Comparison of ENCODE assay signal across 8 mouse cellular contexts in the genomic region with DNA sequence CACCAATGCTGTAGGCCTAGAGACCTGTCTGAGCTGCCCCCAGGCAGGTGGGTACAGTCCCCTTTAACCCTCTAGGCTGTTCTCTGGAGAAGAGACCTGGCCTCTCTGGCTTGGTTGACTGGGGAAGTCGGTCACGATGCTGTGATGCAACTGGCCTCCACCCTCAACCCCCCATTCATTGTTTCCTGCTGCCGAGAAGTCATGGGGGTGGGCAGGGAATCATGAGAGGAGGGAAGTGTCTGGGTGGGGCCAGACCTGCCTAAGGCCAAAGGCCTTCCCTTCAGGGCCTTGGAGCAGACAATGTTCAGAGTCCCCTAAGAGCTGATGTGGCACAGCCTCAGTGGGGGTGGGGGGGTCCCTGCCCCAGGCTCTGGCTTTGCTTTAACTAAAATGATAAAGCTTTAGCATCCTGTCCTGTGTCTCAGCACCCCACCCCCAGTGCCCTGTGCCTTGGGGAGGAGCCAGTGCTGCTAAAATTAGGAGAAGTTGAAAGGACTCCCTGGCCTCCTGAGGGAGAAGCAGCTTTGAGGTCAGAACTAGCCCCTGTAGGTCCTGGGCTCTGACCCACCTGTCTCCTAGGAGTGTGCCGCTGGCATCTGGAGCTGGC. TPM values are rescaled to one million over a fixed set of nuclear protein-coding genes. Genes with fewer than 3 reads are reported as not detected.
DNase-seq lines count a peak whose midpoint lies in the region; ATAC-seq and TF ChIP-seq lines count a peak whose summit lies in the region.

No protein-coding gene starts in this region.

- H3K4me2 ChIP-seq in hindbrain, postnatal 0 days (ENCODE audit: low read depth, low read length): peak overlapping the region; percentile 65
- peak overlapping the region; percentile 73 for H3K4me2 ChIP-seq in liver, embryonic 15.5 days
- H3K4me2 ChIP-seq in neural tube, embryonic 14.5 days (ENCODE audit: low read depth, low read length): peak overlapping the region; percentile 88; the same call in 1 of the 2 replicates

- H3K4me3 ChIP-seq in hindbrain, postnatal 0 days (ENCODE audit: low read length): no peak overlapping the region
- peak overlapping the region; percentile 92 for H3K4me3 ChIP-seq in liver, embryonic 15.5 days (replicated peaks)
- H3K4me3 ChIP-seq in neural tube, embryonic 14.5 days (ENCODE audit: low read depth, low read length): no peak overlapping the region

- 48% methylated on average over 4 of the region's 4 CpGs for whole genome bisulfite sequencing in hindbrain, postnatal 0 days
- 13% methylated on average over 4 of the region's 4 CpGs for WGBS in liver, embryonic 15.5 days (ENCODE audit: insufficient replicate concordance)
- WGBS in neural tube, embryonic 14.5 days: 65% methylated on average over 4 of the region's 4 CpGs

- peaks cover 8% of the 10 kb centered on the region; the same call in 1 of the 2 replicates for H3K36me3 ChIP-seq in hindbrain, postnatal 0 days (ENCODE audit: insufficient read depth, low read length)
- peaks cover 44% of the 10 kb centered on the region for H3K36me3 ChIP-seq in liver, embryonic 15.5 days (replicated peaks)
- peaks cover 10% of the 10 kb centered on the region for H3K36me3 ChIP-seq in neural tube, embryonic 14.5 days (ENCODE audit: control insufficient read depth, insufficient read depth, low read length)

- no peaks in the 10 kb centered on the region for H3K9me3 ChIP-seq in hindbrain, postnatal 0 days (ENCODE audit: low read length)
- H3K9me3 ChIP-seq in liver, embryonic 15.5 days (replicated peaks): no peaks in the 10 kb centered on the region
- H3K9me3 ChIP-seq in neural tube, embryonic 14.5 days (ENCODE audit: control insufficient read depth, low read length): no peaks in the 10 kb centered on the region

- H3K9ac ChIP-seq in hindbrain, postnatal 0 days (replicated peaks; ENCODE audit: low read length): peak overlapping the region; percentile 28; the same call in 1 of the 2 replicates
- H3K9ac ChIP-seq in liver, embryonic 15.5 days: peak overlapping the region; percentile 15
- H3K9ac ChIP-seq in neural tube, embryonic 14.5 days (replicated peaks; ENCODE audit: low read depth, low read length): 0 out of 2 replicates have a peak overlapping the region, but pooled peaks have one; percentile 17

- peaks cover 17% of the 10 kb centered on the region; the same call in 1 of the 2 replicates for H3K4me1 ChIP-seq in hindbrain, postnatal 0 days (ENCODE audit: insufficient read depth, low read length)
- peaks cover 60% of the 10 kb centered on the region for H3K4me1 ChIP-seq in liver, embryonic 15.5 days (replicated peaks)
- peaks cover 24% of the 10 kb centered on the region for H3K4me1 ChIP-seq in neural tube, embryonic 14.5 days (ENCODE audit: control insufficient read depth, insufficient read depth, low read length)

- no peaks in the 10 kb centered on the region for H3K27me3 ChIP-seq in hindbrain, postnatal 0 days (ENCODE audit: insufficient read depth, low read length)
- no peaks in the 10 kb centered on the region for H3K27me3 ChIP-seq in liver, embryonic 15.5 days
- H3K27me3 ChIP-seq in neural tube, embryonic 14.5 days (ENCODE audit: control insufficient read depth, insufficient read depth, low read length): no peaks in the 10 kb centered on the region

- intact Hi-C loops in left cerebral cortex, postnatal 14 days (cut with DNase I): no loop called here

- no peak for ATAC-seq in hindbrain, postnatal 0 days
- ATAC-seq in liver, embryonic 15.5 days (ENCODE audit: insufficient read depth): no peak
- no peak for ATAC-seq in neural tube, embryonic 14.5 days (ENCODE audit: low read depth)

- DNase-seq in layer of hippocampus, adult 9-11 months: peak; percentile 67
- no peak for DNase-seq in layer of hippocampus, postnatal 25 days (ENCODE audit: extremely low spot score in 1 of 2, low spot score in 1 of 2)
- peak; percentile 43 for DNase-seq in gastrocnemius, postnatal 10 days
- DNase-seq in hindbrain, postnatal 0 days (ENCODE audit: low spot score): no peak
- DNase-seq in left cerebral cortex, postnatal 14 days (ENCODE audit: low spot score in 2 of 2): no peak
- no peak for DNase-seq in embryo, embryonic 9.5 days (ENCODE audit: extremely low spot score)

- TF ChIP-seq CTCF in hindbrain, postnatal 0 days (IDR thresholded peaks at IDR 0.05; ENCODE audit: low read depth): no peak

- H3K27ac ChIP-seq in hindbrain, postnatal 0 days: no peak overlapping the region
- H3K27ac ChIP-seq in liver, embryonic 15.5 days (replicated peaks): peak overlapping the region; percentile 94
- H3K27ac ChIP-seq in neural tube, embryonic 14.5 days (ENCODE audit: low read depth, low read length): no peak overlapping the region

RNA-seq across cellular contexts. Expression of a gene that starts 2.9 kb away (rescaled TPM):
- 10 to 100 TPM; 37.0 to 38.3 TPM for total RNA-seq in layer of hippocampus, postnatal 25 days (2021)
- 10 to 100 TPM; 48.1 to 54.4 TPM for total RNA-seq in gastrocnemius, postnatal 10 days (2021)
- 67.9 and 102 TPM in 2 replicates for total RNA-seq in hindbrain, postnatal 0 days (2014; rRNA removed)
- 39.3 and 41.7 TPM in 2 replicates for polyA plus RNA-seq in hindbrain, postnatal 0 days (2015; fragmentation: Nextera tagmentation; extraction: Ambion mirVana)
- polyA plus RNA-seq in liver, embryonic 15.5 days (2015; fragmentation: Nextera tagmentation; extraction: Ambion mirVana): 33.1 and 33.9 TPM in 2 replicates
- 64.0 and 68.4 TPM in 2 replicates for polyA plus RNA-seq in neural tube, embryonic 14.5 days (2014; fragmentation: Nextera tagmentation; extraction: Ambion mirVana)
- total RNA-seq in left cerebral cortex, postnatal 14 days (2021): 10 to 100 TPM; 30.1 to 32.0 TPM

RNA-seq across cellular contexts. Expression of a gene that starts 24.0 kb away (rescaled TPM):
- 100 to 1,000 TPM; 241 to 258 TPM for total RNA-seq in layer of hippocampus, postnatal 25 days (2021)
- 10 to 100 TPM; 43.1 to 43.3 TPM for total RNA-seq in gastrocnemius, postnatal 10 days (2021)
- 108 and 117 TPM in 2 replicates for total RNA-seq in hindbrain, postnatal 0 days (2014; rRNA removed)
- 53.0 and 60.5 TPM in 2 replicates for polyA plus RNA-seq in hindbrain, postnatal 0 days (2015; fragmentation: Nextera tagmentation; extraction: Ambion mirVana)
- polyA plus RNA-seq in liver, embryonic 15.5 days (2015; fragmentation: Nextera tagmentation; extraction: Ambion mirVana): 1.0 and 1.4 TPM in 2 replicates
- polyA plus RNA-seq in neural tube, embryonic 14.5 days (2014; fragmentation: Nextera tagmentation; extraction: Ambion mirVana): 63.5 and 87.7 TPM in 2 replicates
- total RNA-seq in left cerebral cortex, postnatal 14 days (2021): 100 to 1,000 TPM; 228 to 235 TPM

RNA-seq across cellular contexts. Expression of a gene that starts 29.2 kb away (rescaled TPM):
- not detected for total RNA-seq in layer of hippocampus, postnatal 25 days (2021)
- total RNA-seq in gastrocnemius, postnatal 10 days (2021): not detected
- not detected in 2 replicates for total RNA-seq in hindbrain, postnatal 0 days (2014; rRNA removed)
- 0.30 and 0.31 TPM in 2 replicates for polyA plus RNA-seq in hindbrain, postnatal 0 days (2015; fragmentation: Nextera tagmentation; extraction: Ambion mirVana)
- polyA plus RNA-seq in liver, embryonic 15.5 days (2015; fragmentation: Nextera tagmentation; extraction: Ambion mirVana): not detected in 2 replicates
- polyA plus RNA-seq in neural tube, embryonic 14.5 days (2014; fragmentation: Nextera tagmentation; extraction: Ambion mirVana): not detected in 2 replicates
- total RNA-seq in left cerebral cortex, postnatal 14 days (2021): not detected

RNA-seq across cellular contexts. Expression of a gene that starts 57.2 kb away (rescaled TPM):
- 10 to 100 TPM; 76.4 to 88.4 TPM for total RNA-seq in layer of hippocampus, postnatal 25 days (2021)
- total RNA-seq in gastrocnemius, postnatal 10 days (2021): 10 to 100 TPM; 34.8 to 35.4 TPM
- 99.7 and 105 TPM in 2 replicates for total RNA-seq in hindbrain, postnatal 0 days (2014; rRNA removed)
- 148 and 150 TPM in 2 replicates for polyA plus RNA-seq in hindbrain, postnatal 0 days (2015; fragmentation: Nextera tagmentation; extraction: Ambion mirVana)
- 45.1 and 49.0 TPM in 2 replicates for polyA plus RNA-seq in liver, embryonic 15.5 days (2015; fragmentation: Nextera tagmentation; extraction: Ambion mirVana)
- 171 and 179 TPM in 2 replicates for polyA plus RNA-seq in neural tube, embryonic 14.5 days (2014; fragmentation: Nextera tagmentation; extraction: Ambion mirVana)
- 10 to 100 TPM; 70.6 to 82.9 TPM for total RNA-seq in left cerebral cortex, postnatal 14 days (2021)

Comparison
In these comparisons a context has a peak if more than half of its experiments do, and no peak if none do; other contexts are left out.
1. DNase-seq: peak in layer of hippocampus, adult 9-11 months (single experiment) and gastrocnemius, postnatal 10 days (single experiment); none in layer of hippocampus, postnatal 25 days (0 of 2), hindbrain, postnatal 0 days (single experiment), left cerebral cortex, postnatal 14 days (0 of 2) and embryo, embryonic 9.5 days (single experiment).
2. Peak in every context shown above with its lines, with median percentiles within 50 percentile points of each other: H3K4me2 ChIP-seq and H3K9ac ChIP-seq.